Mouse (Mus musculus) CH12.LX (cell line): Measurements from ENCODE around the gene Sec22c. TPM values are rescaled to one million over a fixed set of nuclear protein-coding genes. Genes with fewer than 3 reads are reported as not detected.

Source experiments
- DNase-seq: peaks from one replicate; pipeline ENCODE4 v3.0.0-alpha.2; 2013; ENCODE audit errors: extremely low read depth
- H3K27ac ChIP-seq: 2 replicates; pipeline ENCODE4 v1.5.1; 2012; ENCODE audit warnings: low read depth, mild to moderate bottlenecking, control low read depth, moderate library complexity; ENCODE audit not compliant: insufficient read depth
- H3K27me3 ChIP-seq: replicated peaks from 2 replicates; pipeline ENCODE3; 2012; ENCODE audit warnings: inconsistent platforms
- H3K36me3 ChIP-seq, 2 experiments: replicated peaks in 1 of 2; 2 replicates each; pipeline versions ENCODE3 to v1.6.1; 2012; ENCODE audit warnings: inconsistent platforms in 1 of 2, low read length in 1 of 2, mild to moderate bottlenecking in 1 of 2, mixed read lengths in 1 of 2, moderate library complexity in 1 of 2; ENCODE audit not compliant: control insufficient read depth in 1 of 2, insufficient read depth in 1 of 2
- H3K4me1 ChIP-seq, 2 experiments: 2 replicates each; pipeline ENCODE4 v1.6.1; 2012; ENCODE audit warnings: inconsistent platforms in 1 of 2, moderate library complexity in 1 of 2; ENCODE audit not compliant: insufficient read depth in 2 of 2, control insufficient read depth in 1 of 2
- H3K4me2 ChIP-seq: 2 replicates; pipeline ENCODE4 v1.6.1; 2012; ENCODE audit warnings: low read depth, mild to moderate bottlenecking, control low read depth; ENCODE audit not compliant: poor library complexity, insufficient read depth, severe bottlenecking
- H3K4me3 ChIP-seq, 3 experiments: fragments of 150-350 bp in 1 of 3; sonication (generic) in 1 of 3; replicated peaks in 1 of 3; 2 replicates each; pipeline versions ENCODE3 to v1.5.1; 2011 to 2012; ENCODE audit warnings: low read depth in 2 of 3, low read length in 2 of 3, mild to moderate bottlenecking in 2 of 3, moderate library complexity in 2 of 3, control low read depth in 1 of 3, improper control_type of control experiment in 1 of 3, inconsistent platforms in 1 of 3, mixed read lengths in 1 of 3; ENCODE audit not compliant: poor library complexity in 1 of 3
- H3K79me2 ChIP-seq: replicated peaks from 2 replicates; pipeline ENCODE4 v1.6.1; 2012; ENCODE audit warnings: mild to moderate bottlenecking, moderate library complexity; ENCODE audit not compliant: control insufficient read depth, poor library complexity, insufficient read depth, severe bottlenecking; ENCODE audit errors: extremely low read depth
- H3K9ac ChIP-seq: 2 replicates; pipeline ENCODE4 v1.6.1; 2012; ENCODE audit warnings: low read depth, mild to moderate bottlenecking, control low read depth, moderate library complexity; ENCODE audit not compliant: insufficient read depth
- H3K9me3 ChIP-seq: replicated peaks from 2 replicates; pipeline ENCODE3; 2012; ENCODE audit warnings: low read length, inconsistent platforms, mixed read lengths
- CHD1 ChIP-seq: IDR thresholded peaks from 2 replicates; pipeline ENCODE4 v1.6.1; 2012; ENCODE audit warnings: low read depth, low read length, improper control_type of control experiment, inconsistent platforms
- CTCF ChIP-seq, 2 experiments: IDR thresholded peaks in 1 of 2; conservative IDR thresholded peaks in 1 of 2; 2 replicates each; pipeline ENCODE4 v1.5.1; 2011 to 2012; ENCODE audit warnings: low read depth in 2 of 2, low read length in 2 of 2, improper control_type of control experiment in 1 of 2, inconsistent platforms in 1 of 2, mild to moderate bottlenecking in 1 of 2, moderate library complexity in 1 of 2
- E2F4 ChIP-seq: IDR thresholded peaks from 2 replicates; pipeline ENCODE4 v1.6.1; 2011; ENCODE audit warnings: low read depth, low read length, improper control_type of control experiment; ENCODE audit not compliant: insufficient replicate concordance
- HCFC1 ChIP-seq: IDR thresholded peaks from 2 replicates; pipeline ENCODE4 v1.6.1; 2012; ENCODE audit warnings: low read depth, mild to moderate bottlenecking, inconsistent platforms, low read length, improper control_type of control experiment
- IRF4 ChIP-seq: IDR thresholded peaks from 2 replicates; pipeline ENCODE4 v1.6.1; 2014; ENCODE audit warnings: low read depth, mild to moderate bottlenecking, inconsistent platforms, low read length, improper control_type of control experiment
- JUND ChIP-seq: conservative IDR thresholded peaks from 2 replicates; pipeline ENCODE4 v1.6.1; 2011; ENCODE audit warnings: low read depth, low read length, improper control_type of control experiment
- MAX ChIP-seq: IDR thresholded peaks from 2 replicates; pipeline ENCODE4 v1.6.1; 2011; ENCODE audit warnings: low read length, improper control_type of control experiment
- MYC ChIP-seq: IDR thresholded peaks from 2 replicates; pipeline ENCODE4 v1.6.1; 2011; ENCODE audit warnings: low read depth, mild to moderate bottlenecking, improper control_type of control experiment, low read length
- PAX5 ChIP-seq: IDR thresholded peaks from 2 replicates; pipeline ENCODE4 v1.6.1; 2012; ENCODE audit warnings: low read length, inconsistent platforms, mixed read lengths
- POLR2A ChIP-seq: IDR thresholded peaks from 2 replicates; pipeline ENCODE4 v1.6.1; 2011; ENCODE audit warnings: low read depth, mild to moderate bottlenecking, improper control_type of control experiment, low read length
- POLR2AphosphoS2 ChIP-seq: IDR thresholded peaks from 2 replicates; pipeline ENCODE4 v1.6.1; 2011; ENCODE audit warnings: low read depth, low read length, improper control_type of control experiment
- RCOR1 ChIP-seq: conservative IDR thresholded peaks from 2 replicates; pipeline ENCODE4 v1.6.1; 2012; ENCODE audit warnings: low read depth, mild to moderate bottlenecking, inconsistent platforms, low read length, improper control_type of control experiment
- SMC3 ChIP-seq: IDR thresholded peaks from 2 replicates; pipeline ENCODE4 v1.6.1; 2011; ENCODE audit warnings: low read depth, low read length, improper control_type of control experiment
- TBP ChIP-seq: conservative IDR thresholded peaks from 2 replicates; pipeline ENCODE4 v1.6.1; 2011; ENCODE audit warnings: low read depth, low read length, improper control_type of control experiment
- TCF12 ChIP-seq: IDR thresholded peaks from 2 replicates; pipeline ENCODE4 v1.6.1; 2014; ENCODE audit warnings: low read depth, mild to moderate bottlenecking, inconsistent platforms, low read length, improper control_type of control experiment
- UBTF ChIP-seq: IDR thresholded peaks from 2 replicates; pipeline ENCODE4 v1.6.1; 2012; ENCODE audit warnings: low read depth, mild to moderate bottlenecking, inconsistent platforms, low read length, improper control_type of control experiment, moderate library complexity
- USF1 ChIP-seq: IDR thresholded peaks from 2 replicates; pipeline ENCODE4 v1.6.1; 2014; ENCODE audit warnings: low read depth, mild to moderate bottlenecking, inconsistent platforms, low read length, improper control_type of control experiment
- ZKSCAN1 ChIP-seq: IDR thresholded peaks from 2 replicates; pipeline ENCODE4 v1.6.1; 2012; ENCODE audit warnings: low read depth, inconsistent platforms, low read length, improper control_type of control experiment, borderline replicate concordance
- ZMIZ1 ChIP-seq: IDR thresholded peaks from 2 replicates; pipeline ENCODE4 v1.6.1; 2012; ENCODE audit warnings: low read depth, mild to moderate bottlenecking, inconsistent platforms, low read length, improper control_type of control experiment
- ZNF384 ChIP-seq: IDR thresholded peaks from 2 replicates; pipeline ENCODE4 v1.6.1; 2012; ENCODE audit warnings: low read depth, low read length, improper control_type of control experiment, inconsistent platforms
- dilution Hi-C: fragments of 300-500 bp; cut with MboI; formaldehyde crosslinking; loops from 2 replicates; pipeline ENCODE4 v1.14.3; 2020; ENCODE audit warnings: low sequenced_read_pairs; ENCODE audit not compliant: extremely low pct_unique_long_range_greater_than_20kb, extremely low pct_ligation_motif_present
- in situ Hi-C: fragments of 300-500 bp; cut with MboI; formaldehyde crosslinking; loops from 3 replicates; pipeline ENCODE4 v1.14.3; 2019; ENCODE audit warnings: low sequenced_read_pairs, low pct_ligation_motif_present, low pct_unique_long_range_greater_than_20kb, mixed read lengths
- polyA plus RNA-seq: library from polyadenylated mRNA; unstranded; fragments of >175 nt; gene quantifications from 2 replicates; pipeline ENCODE4 v1.2.1, GENCODE M21; 2012; ENCODE audit warnings: low read depth; ENCODE audit not compliant: insufficient read length
- total RNA-seq, 2 experiments: library from RNA; depleted of rRNA; stranded (reverse); fragments of 300-350 nt in 1 of 2; fragments of >200 nt in 1 of 2; gene quantifications; 2 replicates each; pipeline ENCODE4 v1.2.3; 2012 to 2014

The Sec22c gene
- total and polyA plus RNA-seq, 3 experiments, result 2.4 to 5.7 (median 4.0) TPM

DNA sequence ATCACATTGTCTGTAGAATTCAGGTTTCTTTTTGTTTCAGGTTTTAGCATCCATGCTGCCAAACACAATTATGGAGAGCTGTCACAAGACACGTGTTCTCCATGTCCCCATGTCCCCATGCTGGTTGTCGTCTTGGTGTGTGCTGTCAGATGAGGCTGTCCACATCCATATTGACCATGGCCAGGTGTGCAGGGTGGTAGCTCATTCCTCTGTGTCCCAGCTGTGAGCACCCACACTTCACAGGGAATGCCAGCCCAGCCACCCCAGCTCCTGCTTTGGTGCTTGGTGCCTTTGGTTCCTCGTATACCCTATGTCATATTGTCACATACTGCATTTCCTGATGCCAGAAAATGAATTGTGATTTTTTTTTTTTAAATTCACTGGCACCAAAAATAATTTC is 49.3 kb upstream of the Sec22c start:
- no peaks in the 10 kb centered on the region for H3K79me2 ChIP-seq
- TF ChIP-seq ZKSCAN1 (no peak), USF1 (no peak), MAX (no peak), POLR2A (no peak)
- H3K4me3 ChIP-seq, result no peak overlapping the region
- dilution Hi-C loops, result no loop called here
- no peak overlapping the region for H3K9ac ChIP-seq
- in situ Hi-C loops, result no loop called here
- H3K4me1 ChIP-seq, result no peaks in the 10 kb centered on the region
- no peak overlapping the region for H3K4me2 ChIP-seq
- H3K27ac ChIP-seq, result no peak overlapping the region
- no peak for DNase-seq
- peaks cover 77 to 98% of the 10 kb centered on the region in 2 experiments for H3K36me3 ChIP-seq
- peaks cover 17% of the 10 kb centered on the region for H3K9me3 ChIP-seq
- no peaks in the 10 kb centered on the region for H3K27me3 ChIP-seq

DNA sequence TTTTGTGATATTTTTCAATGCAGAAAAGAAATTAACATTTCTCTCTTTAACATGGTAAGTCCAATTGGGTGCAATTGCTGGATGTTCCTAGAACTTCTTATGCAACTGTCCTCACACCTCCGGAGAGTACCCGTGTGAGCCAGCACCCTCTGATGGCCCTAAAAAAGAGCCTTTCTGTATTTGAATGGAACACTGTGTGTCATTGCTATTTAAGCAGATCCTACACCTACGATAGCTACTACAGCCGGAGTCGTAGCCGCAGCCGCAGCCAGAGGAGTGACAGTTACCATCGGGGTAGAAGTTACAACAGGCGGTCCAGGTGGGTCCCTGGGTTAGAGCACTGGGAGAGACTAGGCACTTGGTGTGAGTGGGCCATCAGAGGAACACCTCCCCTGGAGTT is 47.5 kb upstream of the Sec22c start:
- dilution Hi-C loops (no loop called here), in situ Hi-C loops (no loop called here)
- Histone ChIP-seq H3K9ac (no peak overlapping the region), H3K27ac (no peak overlapping the region), H3K36me3 (peaks cover 79 to 98% of the 10 kb centered on the region in 2 experiments), H3K9me3 (no peaks in the 10 kb centered on the region), H3K4me1 (no peaks in the 10 kb centered on the region), H3K4me3 (no peak overlapping the region), H3K79me2 (no peaks in the 10 kb centered on the region), H3K27me3 (no peaks in the 10 kb centered on the region), H3K4me2 (no peak overlapping the region)
- TF ChIP-seq ZMIZ1, result no peak
- no peak for TF ChIP-seq UBTF
- TF ChIP-seq RCOR1, result no peak
- TF ChIP-seq USF1, result no peak
- no peak for TF ChIP-seq MAX
- no peak for TF ChIP-seq MYC
- TF ChIP-seq JUND, result no peak
- TF ChIP-seq PAX5, result no peak
- no peak for TF ChIP-seq HCFC1
- TF ChIP-seq POLR2AphosphoS2, result no peak
- TF ChIP-seq CHD1, result no peak
- TF ChIP-seq TCF12, result no peak
- no peak for TF ChIP-seq TBP
- TF ChIP-seq E2F4, result no peak
- no peak for DNase-seq

DNA sequence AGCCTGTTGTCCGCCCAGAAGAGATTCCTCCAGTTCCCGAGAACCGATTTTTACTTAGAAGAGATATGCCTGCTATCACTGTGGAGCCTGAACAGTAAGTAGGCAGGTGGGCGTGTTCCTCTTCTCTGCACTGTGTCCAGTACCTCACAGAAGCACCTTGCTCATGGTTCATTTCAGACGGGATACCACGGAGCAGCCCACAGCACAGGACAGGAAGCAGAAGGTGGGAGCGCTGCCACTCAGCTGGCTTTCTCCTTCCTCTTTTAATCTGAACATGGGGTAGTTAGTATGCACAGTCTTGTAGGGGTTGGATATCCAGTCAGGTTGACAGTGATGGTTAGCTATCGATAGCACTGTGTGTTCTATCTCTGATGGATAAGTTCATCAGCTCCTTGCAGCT is 38.8 kb upstream of the Sec22c start:
- Histone ChIP-seq H3K9ac (no peak overlapping the region), H3K4me3 (no peak overlapping the region), H3K27me3 (no peaks in the 10 kb centered on the region), H3K4me1 (peaks cover 15 to 40% of the 10 kb centered on the region in 2 experiments), H3K9me3 (no peaks in the 10 kb centered on the region), H3K36me3 (peaks cover 58 to 77% of the 10 kb centered on the region in 2 experiments), H3K27ac (no peak overlapping the region), H3K4me2 (no peak overlapping the region), H3K79me2 (peaks cover 19% of the 10 kb centered on the region)
- in situ Hi-C loops (no loop called here), dilution Hi-C loops (no loop called here)
- no peak for TF ChIP-seq CTCF (conservative IDR thresholded peaks at IDR 0.05 in 1 of 2, IDR thresholded peaks at IDR 0.05 in 1 of 2; ENCODE audit: low read depth in 2 of 2, low read length in 2 of 2)
- no peak for TF ChIP-seq HCFC1
- TF ChIP-seq ZNF384, result no peak
- no peak for TF ChIP-seq MAX
- no peak for TF ChIP-seq IRF4
- TF ChIP-seq CHD1, result no peak
- no peak for TF ChIP-seq SMC3
- DNase-seq, result no peak
